Mouse (Mus musculus): ENCODE results near the gene Ech1.

The Ech1 gene

GRCm38 (mm10) chr7:28824941-28825685 is at the start of gene Ech1:
Gene Ech1, plus strand, starts transcription at chr7:28825217.
- DNase-seq: peak; percentile 87

- DNase-seq: no peak
These were observed 46.2 kb upstream of the Ech1 start for GRCm38 (mm10) chr7:28778825-28779224.

GRCm38 (mm10) chr7:28780067-28780658 is 44.9 kb upstream of the Ech1 start:
- peak; percentile 91 to 95 for DNase-seq

- peak in 1 of 2 experiments; percentile 27 for DNase-seq
These were observed 44.2 kb upstream of the Ech1 start for GRCm38 (mm10) chr7:28780857-28781256.

DNA sequence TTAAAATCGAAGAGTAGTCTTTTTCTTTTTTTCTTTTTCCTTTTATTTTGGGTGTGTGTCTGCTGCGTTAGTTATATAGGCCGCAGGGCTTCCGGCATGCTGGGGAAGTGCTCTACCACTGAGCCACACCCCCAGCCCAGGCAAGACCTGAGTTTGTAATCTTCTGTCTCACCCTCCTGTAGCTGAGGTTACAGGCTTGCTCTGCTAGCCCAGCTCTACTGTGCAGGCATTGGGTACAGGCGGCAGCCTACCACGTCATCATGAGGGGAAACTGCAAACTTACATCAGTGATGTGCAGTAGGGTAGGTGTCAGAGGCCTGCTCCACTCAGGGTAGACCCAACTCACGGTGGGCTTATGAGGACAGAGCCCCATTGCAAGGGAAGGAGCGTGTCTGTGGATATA is 43.8 kb upstream of the Ech1 start:
- no peak for DNase-seq

- no peak for DNase-seq
These were observed 39.9 kb upstream of the Ech1 start for GRCm38 (mm10) chr7:28785161-28785560.

GRCm38 (mm10) chr7:28787884-28788283 is 37.1 kb upstream of the Ech1 start:
- no peak for DNase-seq

DNA sequence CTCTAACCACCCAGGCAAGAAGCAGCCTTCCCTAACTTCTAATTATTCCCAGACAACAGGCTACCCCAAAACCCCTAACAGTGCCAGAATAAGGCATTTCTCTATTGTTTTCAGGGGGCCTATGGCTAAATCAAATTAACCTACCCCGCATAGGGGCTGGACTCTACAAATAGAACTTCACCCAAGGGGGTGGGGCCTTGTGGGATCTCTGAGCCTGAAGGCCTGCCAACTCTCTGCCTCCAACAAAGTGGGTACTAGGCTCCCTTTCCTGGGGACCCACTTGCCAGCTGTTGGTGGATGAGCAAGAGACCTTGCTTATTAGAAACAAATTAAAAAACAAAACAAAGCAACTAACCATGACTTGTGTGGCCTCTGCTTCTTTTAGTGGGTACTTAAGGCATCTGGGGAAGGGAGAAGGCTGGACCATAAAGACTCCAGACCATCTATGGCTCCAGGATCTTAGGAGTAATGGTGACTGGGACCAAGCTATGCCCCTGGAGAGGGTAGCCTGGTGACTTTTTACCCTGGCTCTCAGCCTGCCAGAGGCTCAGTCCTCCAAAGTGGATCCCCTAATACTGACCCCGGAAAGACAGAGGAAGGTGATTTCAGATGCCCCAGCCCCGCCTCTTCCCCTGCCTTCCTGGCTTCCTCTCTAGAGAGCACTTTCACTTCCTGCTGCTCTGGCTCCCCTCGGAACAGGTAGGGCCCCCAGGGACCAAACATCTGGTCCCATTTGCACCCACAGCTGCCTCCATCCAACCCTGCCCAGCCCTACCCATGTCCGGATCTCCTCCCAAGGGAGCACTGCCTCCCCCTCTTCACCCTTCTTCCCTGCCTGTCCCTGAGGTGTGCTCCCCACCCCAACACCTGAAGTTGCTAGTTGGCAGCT is 36.5 kb upstream of the Ech1 start, which contains the start of gene Rinl:
Gene Rinl, plus strand, starts transcription at position 663 of the 889 bp plus-strand sequence.
- no peak for DNase-seq

GRCm38 (mm10) chr7:28789235-28789634 is 35.8 kb upstream of the Ech1 start:
- DNase-seq: no peak

DNA sequence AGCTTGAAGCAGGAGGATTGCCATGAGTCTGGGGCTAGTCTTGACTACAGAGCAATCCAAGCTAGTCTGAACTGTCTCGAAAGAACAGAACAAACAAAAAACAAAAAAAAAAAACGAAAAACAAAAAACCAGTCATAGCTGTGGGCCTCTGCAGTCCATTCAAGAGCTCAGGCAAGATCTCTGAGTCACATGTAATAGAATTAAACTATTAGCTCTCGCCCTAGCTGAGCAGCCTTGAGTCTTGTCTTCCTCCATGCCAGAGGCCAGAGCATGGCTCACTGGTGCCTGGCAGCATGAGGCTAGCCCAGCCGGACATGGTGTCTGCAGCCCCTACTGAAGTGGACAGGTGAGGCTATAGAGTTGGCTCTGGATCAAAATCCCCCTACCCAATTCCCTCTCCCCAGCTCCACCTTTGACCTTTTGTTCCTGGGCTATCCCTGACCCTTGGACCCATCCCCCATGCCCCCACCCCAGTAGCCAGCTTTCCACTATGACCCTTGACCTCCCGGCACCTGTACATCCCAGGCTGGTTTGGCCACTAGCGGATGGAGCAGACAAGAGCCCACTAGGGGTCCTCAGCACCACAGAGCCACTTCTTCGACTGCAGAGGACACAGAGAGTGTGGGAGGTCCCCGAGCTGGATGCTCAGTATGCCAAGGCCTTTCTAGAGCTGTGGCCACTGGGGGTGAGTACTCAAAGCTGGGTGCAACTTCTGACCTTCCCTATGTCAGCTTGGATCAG is 34.8 kb upstream of the Ech1 start:
- no peak for DNase-seq

DNA sequence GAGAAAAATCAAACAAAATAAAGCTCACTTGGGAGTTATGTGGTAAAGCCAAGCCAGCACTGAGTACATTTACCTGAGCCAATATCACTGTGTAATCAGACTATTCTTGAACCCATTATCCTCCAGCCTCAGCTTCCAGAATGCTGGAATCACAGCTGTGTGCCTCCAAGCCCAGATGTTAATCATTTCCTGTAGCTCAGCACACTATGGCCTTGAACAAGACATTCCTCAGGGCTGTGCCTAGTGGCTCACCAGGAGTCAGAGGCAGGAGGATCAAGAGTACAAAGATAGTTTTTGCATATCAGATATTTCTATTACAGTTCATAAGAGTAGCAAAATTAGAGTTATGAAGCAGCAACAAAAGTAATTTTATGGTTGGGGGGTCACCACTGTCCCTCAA is 33.3 kb upstream of the Ech1 start:
- no peak for DNase-seq

DNA sequence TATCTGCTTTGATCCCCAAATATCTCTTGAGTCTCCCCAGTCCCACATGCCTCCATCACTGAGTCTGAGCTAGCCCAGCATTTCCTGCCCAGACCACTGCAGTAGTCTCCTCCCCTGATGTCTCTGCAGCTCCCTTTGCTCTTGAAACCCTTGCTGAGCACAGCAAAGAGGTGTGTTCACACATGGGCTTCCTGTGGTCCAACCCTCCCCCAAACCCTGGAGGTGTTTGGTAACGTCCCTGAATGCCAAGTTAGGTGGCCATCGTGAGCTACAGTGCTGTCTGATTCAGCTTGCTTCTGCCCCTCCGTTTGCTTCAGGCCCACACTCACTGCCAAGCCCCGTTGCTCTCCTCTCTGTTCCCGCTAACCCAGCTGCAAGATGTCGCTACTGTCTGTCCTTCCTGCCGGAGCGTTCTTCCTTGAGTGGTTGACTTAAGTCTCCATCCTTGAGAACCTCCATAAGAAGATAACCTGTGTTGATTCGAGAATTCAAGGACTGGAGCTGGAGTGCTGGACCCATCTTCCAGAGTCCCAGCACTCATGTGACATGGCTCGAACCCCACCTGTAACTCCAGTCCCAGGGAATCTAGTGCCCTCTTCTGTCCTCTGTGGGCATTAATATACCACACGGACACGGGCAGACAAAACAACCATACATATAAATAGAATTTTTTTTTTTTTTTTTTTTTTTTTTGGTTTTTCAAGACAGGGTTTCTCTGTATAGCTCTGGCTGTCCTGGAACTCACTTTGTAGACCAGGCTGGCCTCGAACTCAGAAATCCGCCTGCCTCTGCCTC is 32.4 kb upstream of the Ech1 start:
- DNase-seq: no peak

GRCm38 (mm10) chr7:28793834-28794233 is 31.2 kb upstream of the Ech1 start:
- DNase-seq: no peak

GRCm38 (mm10) chr7:28794496-28794895 is 30.5 kb upstream of the Ech1 start:
- DNase-seq: no peak

DNA sequence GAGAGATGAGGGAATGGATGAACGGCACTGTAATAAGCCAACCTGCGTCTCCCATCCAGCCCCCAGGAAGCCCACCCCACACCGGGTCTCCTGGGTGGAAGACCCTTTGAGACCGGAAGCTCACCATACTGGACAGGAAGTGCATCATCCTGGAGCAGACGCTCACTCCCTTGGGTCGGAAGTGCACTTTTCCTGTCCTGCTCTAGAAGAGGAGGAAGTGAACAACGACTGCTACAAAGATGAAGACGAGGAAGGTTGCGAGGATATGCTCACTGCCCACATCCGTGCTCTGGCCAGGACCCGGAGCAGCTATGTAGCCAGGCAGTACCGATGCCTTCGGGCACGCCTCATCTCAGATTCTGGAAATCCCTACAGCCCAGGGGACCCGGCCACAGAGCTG is 29.2 kb upstream of the Ech1 start:
- DNase-seq: no peak

DNA sequence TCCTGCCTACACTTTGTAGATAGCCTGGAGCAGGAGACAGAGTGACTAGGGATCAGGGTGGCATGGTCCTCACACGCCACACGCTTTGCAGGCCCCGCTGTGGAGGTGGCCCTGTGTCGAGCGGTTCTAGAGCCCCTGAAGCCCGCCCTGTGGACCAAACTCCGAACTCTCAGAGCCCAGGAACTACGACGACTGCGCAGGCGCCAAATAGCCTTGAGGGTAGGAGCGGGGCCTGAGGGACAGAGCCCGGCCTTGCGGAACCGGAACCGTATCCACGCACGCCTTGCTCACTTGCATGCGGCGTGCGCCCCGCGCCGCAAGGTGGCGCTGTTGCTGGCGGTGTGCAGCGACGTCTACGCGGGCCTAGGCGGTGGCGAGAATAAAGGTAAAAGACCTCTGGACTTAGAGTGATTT is 28.4 kb upstream of the Ech1 start:
- DNase-seq: peak; percentile 87 to 89

DNA sequence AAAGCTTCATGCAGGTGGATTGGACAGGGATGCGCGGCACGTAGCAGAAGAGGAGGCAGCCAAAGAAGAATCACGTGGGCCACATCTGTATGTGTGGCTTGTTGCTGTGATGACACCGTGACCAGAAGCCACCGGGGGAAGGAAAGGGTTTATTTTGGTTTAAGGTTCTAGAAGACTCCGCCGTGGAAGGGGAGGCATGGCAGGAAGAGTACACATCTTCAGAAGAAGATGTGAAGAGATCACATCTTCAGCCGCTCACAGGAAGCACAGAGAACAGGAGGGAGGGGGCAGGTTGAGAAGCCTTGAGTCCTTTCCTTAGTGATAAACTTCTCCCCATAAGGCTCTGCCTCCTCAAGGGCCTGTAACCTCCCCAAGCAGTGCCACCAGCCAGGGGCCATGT is 25.0 kb upstream of the Ech1 start:
- no peak for DNase-seq

- DNase-seq: no peak
These were observed 23.6 kb upstream of the Ech1 start for GRCm38 (mm10) chr7:28801451-28801850.

DNA sequence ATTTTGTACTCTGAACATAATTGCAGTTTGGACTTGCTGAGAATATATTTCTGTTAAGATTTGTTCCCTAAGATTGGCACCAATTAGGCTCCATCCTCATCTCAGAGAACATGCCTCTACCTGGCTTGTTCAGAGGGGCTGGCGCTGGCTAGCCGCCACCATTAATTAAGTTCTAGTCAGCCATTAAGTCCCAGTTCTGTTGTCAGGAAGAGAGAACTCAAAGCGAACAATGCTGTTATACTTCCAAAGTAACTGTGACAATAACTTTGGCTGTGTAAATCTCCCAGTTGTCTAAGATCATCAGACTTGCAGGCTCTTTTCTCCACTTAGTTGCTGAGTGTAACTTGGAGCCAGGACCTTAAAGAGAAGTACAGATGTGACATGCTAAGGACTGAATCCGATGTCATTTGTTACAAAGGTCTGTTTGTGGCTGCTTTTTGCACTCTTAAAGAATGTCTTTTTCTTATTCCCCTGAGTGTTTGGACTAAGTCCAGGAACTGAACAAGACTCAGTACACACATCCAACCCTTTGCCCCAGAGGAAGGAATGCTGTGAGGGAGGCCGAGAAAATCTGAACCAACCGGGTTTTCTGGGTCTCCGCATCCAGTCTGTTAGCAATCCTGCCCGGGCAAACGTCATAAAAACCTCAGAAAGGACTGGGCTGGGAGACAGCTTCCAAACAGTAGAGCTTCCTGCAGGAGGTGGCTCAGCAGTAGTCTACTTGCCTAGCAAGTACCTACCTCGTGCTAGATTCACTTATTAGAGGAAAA is 22.9 kb upstream of the Ech1 start:
- no peak for DNase-seq

- no peak for DNase-seq
These were observed 22.0 kb upstream of the Ech1 start for GRCm38 (mm10) chr7:28802846-28803588.

All from cerebellum, postnatal 36 days (tissue).